Mouse (Mus musculus) layer of hippocampus, adult 18-20 months (tissue): ENCODE results near the gene Shisal1. TPM values are rescaled to one million over a fixed set of nuclear protein-coding genes. Genes with fewer than 3 reads are reported as not detected.

Experiments used
- DNase-seq, 2 experiments: peaks; one replicate each; pipeline ENCODE4 v3.0.0; 2022; ENCODE audit warnings: low spot score in 2 of 2
- total RNA-seq, 2 experiments: library from RNA; stranded (reverse); gene quantifications; 2 replicates each; pipeline ENCODE4 v1.2.3; 2021

The Shisal1 gene
- total RNA-seq, 2 experiments from 2014 or later = 55.5 to 61.5 TPM

DNA sequence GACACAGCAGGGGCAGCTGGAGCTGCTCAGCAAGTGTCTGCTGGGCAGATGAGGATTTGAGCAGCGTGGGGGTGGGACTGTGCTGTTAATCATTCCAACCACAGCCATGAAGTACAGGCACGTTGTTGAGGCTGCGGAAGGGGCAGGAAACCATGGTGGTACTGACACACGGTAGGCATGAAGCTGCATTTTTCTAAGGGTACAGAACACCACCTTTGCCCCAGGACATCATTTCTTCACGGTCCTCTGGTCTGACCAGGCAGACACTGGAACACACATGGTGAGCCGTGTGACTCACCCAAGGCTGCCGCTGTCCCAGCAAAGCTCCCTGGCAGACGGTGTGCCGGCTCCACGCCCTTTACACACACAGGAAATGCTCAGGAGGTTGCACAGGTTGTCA lies 66.7 kb downstream of the Shisal1 start:
- DNase-seq = no peak

- no peak for DNase-seq
Observed at GRCm38 (mm10) chr15:84378734-84379133, 68.2 kb downstream of the Shisal1 start.

DNA sequence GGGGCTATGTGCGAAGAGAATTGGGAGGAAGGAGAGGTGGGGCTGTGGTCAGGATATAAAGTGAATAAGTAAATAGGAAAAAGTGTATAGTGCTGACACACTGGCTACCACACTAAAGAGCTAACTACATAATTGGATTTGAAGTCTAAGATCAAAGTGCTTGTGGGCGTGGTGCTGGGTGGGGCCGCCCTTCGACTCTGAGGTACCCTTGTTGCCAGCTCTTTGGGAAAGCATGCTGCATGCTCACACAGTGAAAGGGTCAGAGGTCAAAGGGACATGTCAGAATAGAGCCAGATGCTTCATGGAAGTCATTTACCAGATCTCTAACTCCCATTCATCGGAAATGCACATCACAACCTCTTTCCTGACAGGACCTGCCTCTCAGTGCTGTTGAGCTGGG lies 74.1 kb downstream of the Shisal1 start:
- no peak for DNase-seq

- DNase-seq = no peak
Observed at GRCm38 (mm10) chr15:84367402-84367801, 79.5 kb downstream of the Shisal1 start.

GRCm38 (mm10) chr15:84366574-84366989 lies 80.3 kb downstream of the Shisal1 start:
- peak; percentile 56 to 76 for DNase-seq

DNA sequence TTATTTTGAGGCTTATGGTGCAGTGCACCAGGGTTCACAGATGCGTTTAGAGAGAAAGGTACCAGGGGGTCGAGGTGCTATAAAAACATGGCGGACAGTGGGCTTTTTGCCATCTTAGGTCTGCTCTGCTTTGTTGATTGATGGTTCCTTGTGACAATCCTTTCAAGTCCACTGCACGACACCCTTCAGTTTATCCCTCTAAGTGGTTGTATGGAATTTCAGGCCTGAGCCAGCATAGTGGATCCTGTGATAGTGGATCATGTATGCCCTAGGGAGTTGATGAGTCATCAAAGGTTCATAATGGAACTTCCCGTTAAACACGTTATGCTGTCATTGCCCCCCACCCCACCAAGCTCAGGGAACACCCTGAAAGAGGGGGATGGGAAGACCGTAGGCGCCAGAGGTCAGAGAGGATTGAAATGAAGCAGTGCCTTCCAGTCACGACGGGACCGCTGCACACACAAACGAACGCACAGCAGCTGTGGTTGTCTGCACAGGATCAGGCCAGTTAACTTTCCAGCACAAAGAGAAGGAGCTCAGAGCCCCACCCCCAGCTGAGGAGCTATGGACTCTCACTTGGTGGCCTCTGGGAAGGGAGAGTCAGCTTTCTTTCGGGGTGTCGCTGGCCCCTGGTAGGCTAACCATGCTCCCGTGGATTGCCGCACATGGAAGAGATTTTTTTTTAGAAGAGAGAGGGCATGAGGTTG lies 81.1 kb downstream of the Shisal1 start:
- DNase-seq = no peak

GRCm38 (mm10) chr15:84364746-84365145 lies 82.2 kb downstream of the Shisal1 start:
- no peak for DNase-seq

DNA sequence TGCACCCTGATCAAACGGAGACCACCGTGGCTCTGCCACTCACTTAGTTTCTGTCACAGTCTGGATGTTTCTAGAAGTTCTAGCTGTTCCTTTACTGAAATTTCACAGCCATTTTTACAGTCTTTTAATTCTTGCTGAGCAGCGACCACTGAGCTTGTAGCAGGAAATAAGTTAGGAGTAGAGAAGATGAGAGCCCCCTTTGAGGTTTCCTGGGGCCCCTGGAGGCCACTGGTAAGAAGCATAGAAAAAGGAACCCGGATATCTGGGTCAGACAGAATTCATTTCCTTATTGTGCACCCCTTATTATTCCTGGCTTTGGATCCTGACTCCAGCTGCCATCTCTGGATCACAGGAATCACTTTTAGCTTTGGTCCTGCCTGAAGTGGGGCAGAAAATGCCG lies 91.8 kb downstream of the Shisal1 start:
- no peak for DNase-seq

DNA sequence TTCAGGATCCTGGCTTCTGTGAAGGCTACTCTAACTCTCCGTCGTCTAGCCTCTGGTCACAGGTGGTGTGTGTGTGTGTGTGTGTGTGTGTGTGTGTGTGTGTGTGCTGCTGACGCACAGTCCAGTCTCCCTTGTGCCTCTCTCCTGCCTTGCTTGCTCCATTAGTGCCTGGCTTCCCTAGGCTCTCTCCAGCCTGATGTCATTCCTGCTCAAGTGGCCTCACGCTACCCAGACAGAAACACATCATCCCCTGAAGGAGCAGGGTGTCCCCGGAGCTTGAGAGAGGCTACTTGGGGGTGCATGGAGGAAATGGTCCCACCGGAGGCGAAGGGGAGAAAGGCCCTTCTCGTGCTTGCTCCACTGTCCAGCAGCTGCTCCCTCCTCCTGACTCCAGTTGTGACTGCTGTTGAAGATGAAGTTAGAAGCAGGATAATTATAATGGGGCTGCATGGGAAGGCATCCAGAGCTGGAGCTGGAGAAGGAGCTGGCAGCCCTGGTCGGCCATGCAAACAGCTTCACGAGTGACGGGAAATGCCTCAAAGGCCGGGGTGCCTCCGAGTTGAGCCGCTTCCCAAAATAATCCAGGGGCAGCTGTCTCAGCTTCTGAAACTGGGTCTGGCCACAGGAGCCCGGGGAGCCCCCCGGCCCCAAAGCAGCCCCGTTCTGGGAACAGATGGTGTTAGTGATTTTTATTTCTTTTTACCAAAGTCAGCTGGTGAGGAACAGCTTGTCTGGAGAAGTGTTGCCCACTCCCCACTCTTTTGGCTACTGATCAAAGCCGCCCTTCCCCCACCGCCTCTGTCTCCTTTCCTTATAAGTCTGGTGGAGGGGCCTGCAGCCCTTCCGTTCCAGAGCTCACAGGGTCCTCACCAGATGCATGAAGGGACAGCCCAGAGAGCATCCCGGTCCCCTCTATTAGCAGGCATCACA lies 94.7 kb downstream of the Shisal1 start:
- DNase-seq = peak; percentile 56 to 72

DNA sequence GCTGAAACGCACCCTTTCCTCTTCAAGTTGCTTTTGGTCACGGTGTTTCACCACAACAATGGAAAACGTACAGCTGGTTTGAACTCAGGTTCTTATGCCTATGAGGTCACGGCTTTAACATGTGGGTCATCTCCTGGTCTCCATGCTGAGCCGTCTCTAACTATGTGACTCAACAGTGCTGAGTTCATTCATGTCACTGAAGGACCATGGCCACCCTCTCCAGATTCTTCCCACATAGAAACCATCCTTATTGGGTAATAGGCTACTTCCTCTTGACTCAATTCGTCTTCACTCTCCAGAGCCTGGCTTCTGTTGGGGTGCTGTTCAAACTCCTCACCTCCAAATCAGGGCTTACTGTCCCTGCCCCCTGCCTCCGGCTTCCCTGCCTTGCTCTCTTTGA lies 95.6 kb downstream of the Shisal1 start:
- DNase-seq = no peak

DNA sequence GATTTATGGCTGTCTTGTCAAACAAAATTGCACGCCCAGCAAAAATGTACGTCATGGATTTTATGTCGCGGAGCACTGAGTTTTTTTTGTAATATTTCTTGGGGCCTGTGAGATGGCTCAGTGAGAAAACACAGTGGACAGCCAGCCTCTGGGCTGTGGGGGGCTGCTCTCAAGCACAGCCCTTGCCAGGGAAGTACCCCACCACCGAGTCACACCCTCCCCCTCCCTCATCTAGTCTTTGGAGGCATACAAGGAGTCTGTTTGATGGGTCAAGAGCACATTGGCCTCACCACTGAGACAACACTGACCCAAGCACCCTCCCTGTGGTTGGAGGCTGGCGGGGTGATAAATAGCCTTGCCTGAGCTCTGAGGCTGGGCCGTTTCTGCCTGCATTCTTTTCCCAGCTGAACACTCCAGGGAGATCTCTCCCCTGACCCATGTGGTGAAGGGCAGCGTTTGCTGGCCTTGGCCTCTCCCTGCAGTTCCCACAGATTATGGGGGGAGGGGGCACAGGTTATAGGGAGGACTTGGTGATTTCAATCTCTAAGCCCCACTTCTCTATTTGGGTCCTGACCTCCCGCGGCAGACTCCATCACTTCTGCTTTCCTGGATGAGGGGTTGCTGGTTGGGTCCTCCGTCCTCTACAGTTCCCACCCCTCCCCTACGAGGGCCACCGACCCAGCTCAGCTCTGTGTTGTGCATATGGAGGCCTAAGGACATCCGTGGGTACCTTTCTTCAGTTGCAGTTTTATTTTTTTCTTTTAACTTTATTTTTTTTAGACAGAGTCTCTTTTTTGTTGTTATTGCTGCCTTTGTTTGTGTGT lies 96.8 kb downstream of the Shisal1 start:
- no peak for DNase-seq

DNA sequence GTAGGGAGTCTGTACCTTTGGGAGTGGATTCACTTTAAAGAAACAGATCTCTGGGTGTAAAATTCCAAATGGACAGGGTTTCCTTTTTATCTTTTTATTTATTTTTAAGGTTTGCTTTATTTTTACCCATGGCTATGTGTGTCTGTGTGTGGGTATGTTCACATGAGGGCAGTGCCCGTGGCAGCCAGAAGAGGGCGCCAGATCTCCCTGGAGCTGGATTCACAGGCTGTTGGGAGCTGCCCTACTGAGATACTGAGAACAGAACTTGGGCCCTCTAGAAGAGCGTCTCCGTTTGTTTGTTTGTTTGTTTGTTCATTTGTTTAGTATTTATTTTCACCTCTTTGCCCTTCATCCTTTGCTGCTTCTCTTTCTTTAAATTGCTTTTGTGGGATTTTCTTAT lies 98.1 kb downstream of the Shisal1 start:
- DNase-seq = no peak

GRCm38 (mm10) chr15:84340926-84341325 lies 106.0 kb downstream of the Shisal1 start:
- DNase-seq = no peak

DNA sequence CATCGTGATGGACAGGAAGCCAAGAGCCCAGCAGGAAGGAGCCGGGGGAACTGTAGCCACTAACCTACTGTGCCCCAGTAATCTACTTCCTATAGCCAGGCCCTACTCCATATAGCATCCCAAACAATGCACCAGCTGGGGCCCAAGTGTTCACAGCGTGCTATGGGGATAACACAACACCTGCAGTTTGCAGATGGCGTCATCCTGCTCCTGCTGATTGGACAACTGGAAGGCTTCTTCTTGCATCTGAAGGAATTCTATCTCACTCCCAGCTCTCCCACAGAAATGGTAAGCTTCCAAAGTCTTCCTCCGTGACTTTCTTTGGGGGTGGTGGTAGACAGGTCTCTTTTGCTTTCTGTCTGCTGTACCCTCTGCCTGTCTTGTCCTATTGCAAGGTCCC lies 109.3 kb downstream of the Shisal1 start:
- DNase-seq = no peak

DNA sequence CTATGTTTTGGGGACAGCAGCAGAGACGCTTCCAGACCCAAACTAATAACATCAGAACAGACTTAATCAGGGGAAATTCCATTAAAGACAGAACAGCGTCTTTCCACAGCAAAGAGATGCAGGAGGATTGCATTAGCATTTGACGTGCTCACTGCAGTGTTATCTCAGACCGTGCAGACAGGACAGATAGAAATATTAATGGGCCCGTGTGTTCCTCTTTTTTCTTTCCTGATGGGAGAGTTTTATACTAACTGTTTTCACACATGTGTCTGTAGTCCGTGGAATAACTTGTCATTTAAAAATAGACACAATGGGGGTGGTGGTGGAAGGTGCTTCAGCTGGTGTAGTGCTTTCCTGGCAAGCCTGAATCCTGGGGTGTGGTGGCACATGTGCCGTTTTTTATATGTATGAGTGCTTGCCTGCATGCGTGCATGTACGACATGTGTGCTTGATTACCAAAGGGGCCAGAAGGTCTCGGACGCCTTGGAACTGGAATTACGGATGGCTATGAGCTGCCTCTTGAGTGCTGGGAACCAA lies 110.5 kb downstream of the Shisal1 start:
- peak in 1 of 2 experiments; percentile 51 for DNase-seq

- DNase-seq = no peak
Observed at GRCm38 (mm10) chr15:84331066-84331612, 115.8 kb downstream of the Shisal1 start.

GRCm38 (mm10) chr15:84329940-84330339 lies 117.0 kb downstream of the Shisal1 start:
- no peak for DNase-seq
